Mouse (Mus musculus) spleen, postnatal 36 days (tissue): Measurements from ENCODE around the gene Dcpp1.
A peak's percentile ranks its signal among the peaks of the same experiment; 100 is the strongest.
"Not testable (repeated sequence)": the region's sequence is repeated elsewhere in the genome, so short reads cannot be mapped to it uniquely, and the experiment has no call there.

Source experiments
- DNase-seq, 2 experiments: peaks; one replicate each; pipeline ENCODE4 v3.0.0; 2022; ENCODE audit warnings: low spot score in 2 of 2, mixed read lengths in 1 of 2

Gene Dcpp1

GRCm38 (mm10) chr17:23880576-23880975, at the start of gene Dcpp1, which contains the start of gene Dcpp2:
Gene Dcpp1 (plus strand): TSS chr17:23880876.
Gene Dcpp2 (plus strand): TSS chr17:23880880.
- not testable (repeated sequence) for DNase-seq

GRCm38 (mm10) chr17:23831201-23831600, 49.5 kb upstream of the Dcpp1 start:
- DNase-seq = no peak

GRCm38 (mm10) chr17:23836006-23836575, 44.6 kb upstream of the Dcpp1 start, which contains the start of gene Prss33:
Gene Prss33 (minus strand): TSS chr17:23836056.
- no peak for DNase-seq

GRCm38 (mm10) chr17:23841145-23841544, 39.5 kb upstream of the Dcpp1 start:
- peak; percentile 32 to 56 for DNase-seq

- no peak for DNase-seq
These were observed 37.4 kb upstream of the Dcpp1 start for GRCm38 (mm10) chr17:23843141-23843811.

- peak; percentile 42 to 57 for DNase-seq
These were observed 36.8 kb upstream of the Dcpp1 start, which contains the start of the genes Prss32 and Prss41 for GRCm38 (mm10) chr17:23843812-23844273. Gene Prss32 (plus strand): TSS chr17:23843855. Gene Prss41 (minus strand): TSS chr17:23844172.

GRCm38 (mm10) chr17:23850028-23850427, 30.6 kb upstream of the Dcpp1 start:
- DNase-seq = no peak

GRCm38 (mm10) chr17:23850853-23851749, 29.6 kb upstream of the Dcpp1 start:
- peak in 1 of 2 experiments; percentile 28 for DNase-seq

GRCm38 (mm10) chr17:23853292-23853691, 27.4 kb upstream of the Dcpp1 start:
- DNase-seq = peak; percentile 34 to 46

- DNase-seq = no peak
These were observed 26.4 kb upstream of the Dcpp1 start for GRCm38 (mm10) chr17:23854229-23854765.

- no peak for DNase-seq
These were observed 23.5 kb upstream of the Dcpp1 start for GRCm38 (mm10) chr17:23857193-23857592.

- no peak for DNase-seq
These were observed 22.8 kb upstream of the Dcpp1 start for GRCm38 (mm10) chr17:23857913-23858312.

- no peak for DNase-seq
These were observed 17.8 kb upstream of the Dcpp1 start for GRCm38 (mm10) chr17:23862926-23863325.

GRCm38 (mm10) chr17:23867756-23868155, 12.9 kb upstream of the Dcpp1 start, which contains the start of gene Prss21:
Gene Prss21 (plus strand): TSS chr17:23868056.
- DNase-seq = no peak

- no peak for DNase-seq
These were observed 12.2 kb upstream of the Dcpp1 start for GRCm38 (mm10) chr17:23868513-23868912.

GRCm38 (mm10) chr17:23873884-23874856, 6.5 kb upstream of the Dcpp1 start:
- no peak for DNase-seq

- no peak for DNase-seq
These were observed 3.9 kb upstream of the Dcpp1 start for GRCm38 (mm10) chr17:23876741-23877140.

GRCm38 (mm10) chr17:23877166-23877565, 3.5 kb upstream of the Dcpp1 start:
- DNase-seq = no peak

- DNase-seq = not testable (repeated sequence)
These were observed 36.5 kb downstream of the Dcpp1 start, which contains the start of gene Dcpp3 for GRCm38 (mm10) chr17:23917158-23917557. Gene Dcpp3 (plus strand): TSS chr17:23917458.

- peak; percentile 90 to 91 for DNase-seq
These were observed 43.9 kb downstream of the Dcpp1 start for GRCm38 (mm10) chr17:23924531-23925007.
